Mouse (Mus musculus): ENCODE measurements around the gene Slamf8. TPM values are rescaled to one million over a fixed set of nuclear protein-coding genes. Genes with fewer than 3 reads are reported as not detected.

Slamf8 gene
- total RNA-seq, 2 experiments from 2014 or later, result 0.30 TPM; not detected in 1

DNA sequence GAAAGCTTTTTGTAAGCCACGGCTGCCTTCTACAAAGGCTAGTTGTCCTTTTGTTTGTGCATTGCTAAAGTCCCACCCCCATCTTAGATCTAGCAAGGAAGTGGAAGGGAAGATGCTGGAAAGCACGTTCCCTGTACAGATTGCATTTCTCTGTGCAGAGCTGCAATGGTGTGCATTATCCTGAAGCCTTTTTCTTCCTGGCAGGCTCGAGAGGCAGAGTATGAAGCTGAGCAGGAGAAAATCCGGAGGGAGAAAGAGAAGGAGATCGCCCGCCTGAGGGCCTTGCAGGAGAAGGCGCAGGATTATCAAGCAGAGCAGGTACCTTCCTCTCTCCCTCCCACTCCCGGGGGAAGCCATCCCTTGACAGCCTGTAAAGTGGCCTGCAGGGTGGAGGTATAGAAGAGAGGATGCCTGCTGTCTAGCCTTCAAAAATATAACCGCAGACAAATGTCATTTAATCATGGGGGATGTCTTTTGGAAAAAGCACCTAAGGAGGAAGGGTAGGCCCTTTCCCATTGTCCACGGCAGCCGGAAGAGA is 50.0 kb downstream of the Slamf8 start:
- no peak for ATAC-seq (replicated peaks; ENCODE audit: low FRiP score, poor library complexity, severe bottlenecking)

DNA sequence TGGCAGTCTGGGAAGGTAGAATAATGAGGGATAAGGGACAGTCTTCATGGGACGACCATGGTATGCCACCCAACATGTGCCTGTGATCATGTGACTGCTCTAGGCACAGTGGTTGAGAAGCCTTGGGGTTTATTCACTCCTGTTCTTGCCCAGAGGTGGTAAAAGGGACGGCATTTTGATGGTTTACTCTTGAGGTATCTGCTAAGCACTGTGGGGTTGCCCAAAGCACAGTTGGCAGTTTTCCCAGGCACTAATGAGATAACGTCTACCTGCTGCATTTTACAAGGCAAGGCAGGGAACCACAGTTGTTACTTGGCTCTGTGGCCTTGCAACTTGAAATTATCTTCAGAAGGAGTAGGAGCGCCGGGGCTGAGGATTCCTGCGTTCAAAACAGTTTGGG is 50.5 kb downstream of the Slamf8 start:
- ATAC-seq (replicated peaks; ENCODE audit: low FRiP score, poor library complexity, severe bottlenecking), result no peak

GRCm38 (mm10) chr1:172535116-172535515 is 55.3 kb downstream of the Slamf8 start:
- no peak for ATAC-seq (replicated peaks; ENCODE audit: low FRiP score, poor library complexity, severe bottlenecking)

GRCm38 (mm10) chr1:172532551-172532950 is 57.8 kb downstream of the Slamf8 start:
- no peak for ATAC-seq (replicated peaks; ENCODE audit: low FRiP score, poor library complexity, severe bottlenecking)

Other genes with a start within 250 kb of the Slamf8 start
- gene Kcnj10, start 249.4 kb downstream of the Slamf8 start, total RNA-seq (2015; ENCODE audit: low replicate concordance), result 8.8 and 13.0 TPM in 2 replicates
- 1.5 and 1.9 TPM in 2 replicates for gene Kcnj10, start 249.4 kb downstream of the Slamf8 start, total RNA-seq (2017; ENCODE audit: low replicate concordance)
- gene Pigm, start 214.0 kb downstream of the Slamf8 start, total RNA-seq (2015; ENCODE audit: low replicate concordance), result 10.9 and 11.9 TPM in 2 replicates
- 8.7 and 13.2 TPM in 2 replicates for gene Pigm, start 214.0 kb downstream of the Slamf8 start, total RNA-seq (2017; ENCODE audit: low replicate concordance)
- 1.1 TPM in 1 of 2 replicates, not detected in the other for gene Slamf9, start 115.2 kb downstream of the Slamf8 start, total RNA-seq (2015; ENCODE audit: low replicate concordance)
- gene Slamf9, start 115.2 kb downstream of the Slamf8 start, total RNA-seq (2017; ENCODE audit: low replicate concordance), result 0.90 and 2.7 TPM in 2 replicates
- gene Igsf9, start 108.8 kb downstream of the Slamf8 start, total RNA-seq (2015; ENCODE audit: low replicate concordance), result not detected in 2 replicates
- 2.4 TPM in 1 of 2 replicates, not detected in the other for gene Igsf9, start 108.8 kb downstream of the Slamf8 start, total RNA-seq (2017; ENCODE audit: low replicate concordance)
- 95.6 and 112 TPM in 2 replicates for gene Tagln2, start 90.5 kb downstream of the Slamf8 start, total RNA-seq (2015; ENCODE audit: low replicate concordance)
- gene Tagln2, start 90.5 kb downstream of the Slamf8 start, total RNA-seq (2017; ENCODE audit: low replicate concordance), result 21.1 and 56.0 TPM in 2 replicates
- gene Cfap45, start 69.8 kb downstream of the Slamf8 start, total RNA-seq (2015; ENCODE audit: low replicate concordance), result not detected in 2 replicates
- not detected in 2 replicates for gene Cfap45, start 69.8 kb downstream of the Slamf8 start, total RNA-seq (2017; ENCODE audit: low replicate concordance)
- gene Vsig8, start 34.6 kb downstream of the Slamf8 start, total RNA-seq (2015; ENCODE audit: low replicate concordance), result not detected in 2 replicates
- gene Vsig8, start 34.6 kb downstream of the Slamf8 start, total RNA-seq (2017; ENCODE audit: low replicate concordance), result not detected in 2 replicates
- not detected in 2 replicates for gene Fcrl6, start 12.0 kb upstream of the Slamf8 start, total RNA-seq (2015; ENCODE audit: low replicate concordance)
- gene Fcrl6, start 12.0 kb upstream of the Slamf8 start, total RNA-seq (2017; ENCODE audit: low replicate concordance), result not detected in 2 replicates
- gene Dusp23, start 42.4 kb upstream of the Slamf8 start, total RNA-seq (2015; ENCODE audit: low replicate concordance), result 2.2 and 10.5 TPM in 2 replicates
- gene Dusp23, start 42.4 kb upstream of the Slamf8 start, total RNA-seq (2017; ENCODE audit: low replicate concordance), result 1.4 TPM in 1 of 2 replicates, not detected in the other
- not detected in 2 replicates for gene Crp, start 107.5 kb upstream of the Slamf8 start, total RNA-seq (2015; ENCODE audit: low replicate concordance)
- not detected in 2 replicates for gene Crp, start 107.5 kb upstream of the Slamf8 start, total RNA-seq (2017; ENCODE audit: low replicate concordance)

All from erythroid progenitor cell, adult 5-6 weeks (primary cell).